Mouse (Mus musculus) spleen, adult 2 months (tissue): ENCODE measurements at regions not wholly inside any gene's neighbourhood (a gene's known extent, or its start where the extent isn't known, plus 50 kb on each side); places are given as distances from the start of the nearest gene placed in this dataset.

ENCODE experiments used
- DNase-seq, 2 experiments: peaks; one replicate each; pipeline versions ENCODE4 v3.0.0 to v3.0.0-alpha.2; 2012 to 2021; ENCODE audit warnings: low spot score in 2 of 2, low read depth in 1 of 2
- H3K27ac ChIP-seq: fragments of 200-500 bp; 2 replicates; pipeline ENCODE4 v1.5.1; 2012; ENCODE audit warnings: low read length, inconsistent platforms; ENCODE audit not compliant: insufficient read depth
- H3K27me3 ChIP-seq: fragments of 200-500 bp; 2 replicates; pipeline ENCODE4 v1.6.1; 2012; ENCODE audit warnings: mild to moderate bottlenecking, moderate library complexity, low read length, inconsistent platforms; ENCODE audit not compliant: control insufficient read depth, insufficient read depth
- H3K36me3 ChIP-seq: fragments of 200-500 bp; 2 replicates; pipeline ENCODE4 v1.6.1; 2012; ENCODE audit warnings: mild to moderate bottlenecking, low read length, inconsistent platforms; ENCODE audit not compliant: control insufficient read depth, insufficient read depth
- H3K4me1 ChIP-seq: fragments of 200-500 bp; 2 replicates; pipeline ENCODE4 v1.6.1; 2011; ENCODE audit warnings: inconsistent platforms; ENCODE audit not compliant: control insufficient read depth, insufficient read depth, insufficient read length
- H3K4me3 ChIP-seq: fragments of 200-500 bp; 2 replicates; pipeline ENCODE4 v1.5.1; 2011; ENCODE audit warnings: mild to moderate bottlenecking, inconsistent platforms; ENCODE audit not compliant: insufficient read depth, insufficient read length; ENCODE audit errors: extremely low read depth
- CTCF ChIP-seq: fragments of 200-500 bp; IDR thresholded peaks from 2 replicates; pipeline ENCODE4 v1.5.1; 2011; ENCODE audit warnings: mild to moderate bottlenecking, inconsistent platforms; ENCODE audit not compliant: insufficient read depth, insufficient read length, insufficient replicate concordance; ENCODE audit errors: extremely low read depth
- POLR2A ChIP-seq: fragments of 200-500 bp; IDR thresholded peaks from 2 replicates; pipeline ENCODE4 v1.6.1; 2011; ENCODE audit warnings: low read depth, low read length, inconsistent platforms
- WGBS: fragments of 180-500 bp; shearing (Covaris S2); methylation state at CpG from one replicate; pipeline ENCODE4 v1.1.7; 2018; 5-methylcytosine and 5-hydroxymethylcytosine counted together

- Histone ChIP-seq H3K4me1 (no peaks in the 10 kb centered on the region), H3K4me3 (no peak overlapping the region), H3K27me3 (no peaks in the 10 kb centered on the region), H3K27ac (no peak overlapping the region), H3K36me3 (no peaks in the 10 kb centered on the region)
- DNase-seq, result no peak
- no peak for TF ChIP-seq CTCF
- TF ChIP-seq POLR2A, result no peak
- 89% methylated on average over 4 of the region's 4 CpGs for WGBS
Measured at GRCm38 (mm10) chr13:107260274-107260673, 238.3 kb upstream of the Kif2a start.

DNA sequence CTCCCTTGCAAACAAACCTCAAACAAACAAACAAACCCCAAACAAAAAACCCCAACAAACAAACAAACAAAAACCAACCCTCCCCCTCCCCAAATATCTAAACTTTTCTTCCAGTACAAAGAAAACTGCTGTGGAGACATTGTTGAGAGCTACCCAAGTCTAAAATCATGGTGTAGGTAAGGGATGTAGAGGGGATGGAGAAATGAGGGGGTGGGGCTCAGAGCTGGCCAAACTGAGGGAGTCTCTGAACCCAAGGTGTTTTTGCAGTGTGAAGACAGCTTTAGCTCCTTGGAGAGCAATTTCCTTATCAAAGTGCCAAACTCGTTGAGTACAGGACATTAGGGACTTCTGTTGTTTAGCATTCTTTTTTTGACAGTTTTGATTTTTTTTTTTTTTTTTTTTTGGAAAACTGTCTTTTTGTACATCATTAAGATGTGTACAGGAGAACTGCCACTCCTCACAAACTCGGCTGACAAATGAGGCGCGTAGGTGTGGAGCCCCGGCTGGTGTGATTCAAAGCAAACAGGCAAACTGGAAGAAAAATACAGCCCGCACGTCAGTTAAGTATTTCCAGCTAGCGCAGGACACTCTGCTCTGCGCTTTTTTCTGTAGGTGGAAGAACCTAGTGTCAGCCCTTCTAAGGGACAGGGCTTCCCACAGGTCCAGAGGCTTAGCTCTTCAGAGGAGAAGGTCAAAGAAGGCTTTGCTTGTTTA, 226.0 kb upstream of the Kif2a start:
- no peak for TF ChIP-seq POLR2A
- TF ChIP-seq CTCF, result no peak
- Histone ChIP-seq H3K27me3 (0 out of 2 replicates have a peak, but pooled peaks cover 1% of the 10 kb centered on the region), H3K36me3 (no peaks in the 10 kb centered on the region), H3K27ac (no peak overlapping the region), H3K4me3 (no peak overlapping the region), H3K4me1 (no peaks in the 10 kb centered on the region)
- 59% methylated on average over 9 of the region's 9 CpGs for WGBS
- no peak for DNase-seq

DNA sequence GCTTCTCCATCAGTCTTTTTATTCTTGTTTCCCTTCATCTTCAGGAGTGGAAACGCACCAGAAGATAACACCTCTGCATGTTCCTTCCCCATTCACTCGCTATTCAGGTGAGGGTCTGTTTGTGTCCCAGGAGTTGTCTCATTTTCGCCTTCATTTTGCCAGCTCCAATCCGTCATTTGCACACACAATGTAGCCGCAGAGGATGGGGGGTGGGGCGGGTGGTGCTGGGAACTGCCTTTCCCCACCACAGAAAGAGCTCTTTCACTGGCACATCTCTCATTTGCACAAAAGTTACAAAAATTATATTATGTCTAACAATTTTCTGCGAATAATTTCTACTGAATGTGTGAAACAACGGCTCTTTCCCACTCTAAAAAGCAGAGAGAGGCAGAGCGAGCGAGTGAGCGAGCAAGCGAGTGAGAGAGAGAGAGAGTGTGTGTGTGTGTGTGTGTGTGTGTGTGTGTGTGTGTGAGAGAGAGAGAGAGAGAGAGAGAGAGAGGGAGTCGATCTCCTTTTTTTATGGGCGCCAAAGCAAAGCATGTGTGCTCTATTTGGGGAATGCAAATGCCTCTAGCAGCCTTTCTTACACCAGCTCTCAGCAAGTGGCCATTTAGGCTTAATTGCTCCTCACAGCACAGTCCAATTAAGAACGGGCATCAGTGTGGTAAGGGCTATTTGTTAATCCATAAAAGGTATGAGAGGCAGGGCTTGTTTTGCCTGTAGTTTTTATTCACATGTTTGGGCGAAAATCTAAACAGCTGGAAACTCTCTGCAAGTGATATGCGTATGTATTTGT, 225.2 kb upstream of the Kif2a start:
- WGBS, result 49% methylated on average over 17 of the region's 17 CpGs
- TF ChIP-seq CTCF, result no peak
- no peak for TF ChIP-seq POLR2A
- DNase-seq, result no peak

DNA sequence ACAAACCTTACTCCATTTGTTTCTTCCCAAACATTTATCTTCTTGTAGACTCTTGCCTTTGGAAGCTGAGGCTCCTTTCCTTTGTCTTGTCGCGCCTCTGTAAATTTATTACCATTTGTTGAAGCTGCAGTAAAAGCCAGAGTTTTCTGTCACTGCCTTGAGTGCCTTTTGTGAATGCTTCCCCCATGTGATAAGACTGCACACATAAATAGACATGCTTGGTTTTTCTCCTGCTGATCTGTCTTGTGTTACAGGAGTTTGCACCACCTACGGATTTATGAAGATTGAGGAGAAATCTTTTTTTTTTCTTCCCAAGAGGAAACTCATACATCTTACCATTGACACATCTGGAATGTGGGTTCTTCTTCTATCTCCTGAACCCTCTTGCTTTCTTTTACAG, 222.2 kb upstream of the Kif2a start:
- Histone ChIP-seq H3K4me1 (no peaks in the 10 kb centered on the region), H3K27me3 (0 out of 2 replicates have a peak, but pooled peaks cover 1% of the 10 kb centered on the region), H3K36me3 (no peaks in the 10 kb centered on the region), H3K4me3 (no peak overlapping the region), H3K27ac (no peak overlapping the region)
- 51% methylated on average over 3 of the region's 3 CpGs for WGBS
- no peak for TF ChIP-seq POLR2A
- TF ChIP-seq CTCF, result no peak
- no peak for DNase-seq

More for the DNA sequence above, 225.2 kb upstream of the Kif2a start:
- no peaks in the 10 kb centered on the region for H3K4me1 ChIP-seq
- H3K36me3 ChIP-seq, result no peaks in the 10 kb centered on the region
- H3K27ac ChIP-seq, result no peak overlapping the region
- H3K4me3 ChIP-seq, result no peak overlapping the region
- 0 out of 2 replicates have a peak, but pooled peaks cover 1% of the 10 kb centered on the region for H3K27me3 ChIP-seq

- H3K27ac ChIP-seq, result no peak overlapping the region
- DNase-seq, result no peak
- TF ChIP-seq CTCF (no peak), POLR2A (no peak)
- no peaks in the 10 kb centered on the region for H3K36me3 ChIP-seq
- 68% methylated on average over 4 of the region's 4 CpGs for WGBS
- H3K4me3 ChIP-seq, result no peak overlapping the region
- H3K4me1 ChIP-seq, result no peaks in the 10 kb centered on the region
- no peaks in the 10 kb centered on the region for H3K27me3 ChIP-seq
Measured at GRCm38 (mm10) chr13:107239035-107239387, 217.1 kb upstream of the Kif2a start.

GRCm38 (mm10) chr13:107238364-107239034, 216.6 kb upstream of the Kif2a start:
- Histone ChIP-seq H3K27ac (no peak overlapping the region), H3K27me3 (no peaks in the 10 kb centered on the region), H3K4me3 (no peak overlapping the region), H3K36me3 (no peaks in the 10 kb centered on the region), H3K4me1 (no peaks in the 10 kb centered on the region)
- no peak for DNase-seq
- 80% methylated on average over 9 of the region's 9 CpGs for WGBS
- TF ChIP-seq POLR2A, result no peak
- TF ChIP-seq CTCF, result no peak
